Mouse (Mus musculus): ENCODE data around the gene Stil. TPM values are rescaled to one million over a fixed set of nuclear protein-coding genes. Genes with fewer than 3 reads are reported as not detected.
"Not testable (repeated sequence)": the region's sequence is repeated elsewhere in the genome, so short reads cannot be mapped to it uniquely, and the experiment has no call there.

The Stil gene
- total RNA-seq (2021), result under 1 TPM; 0.33 to 0.35 TPM

- peak; percentile 93 to 96 for DNase-seq
Observed at GRCm38 (mm10) chr4:114999773-115000428, at the start of gene Stil. Gene Stil, plus strand, starts transcription at chr4:115000159.

DNA sequence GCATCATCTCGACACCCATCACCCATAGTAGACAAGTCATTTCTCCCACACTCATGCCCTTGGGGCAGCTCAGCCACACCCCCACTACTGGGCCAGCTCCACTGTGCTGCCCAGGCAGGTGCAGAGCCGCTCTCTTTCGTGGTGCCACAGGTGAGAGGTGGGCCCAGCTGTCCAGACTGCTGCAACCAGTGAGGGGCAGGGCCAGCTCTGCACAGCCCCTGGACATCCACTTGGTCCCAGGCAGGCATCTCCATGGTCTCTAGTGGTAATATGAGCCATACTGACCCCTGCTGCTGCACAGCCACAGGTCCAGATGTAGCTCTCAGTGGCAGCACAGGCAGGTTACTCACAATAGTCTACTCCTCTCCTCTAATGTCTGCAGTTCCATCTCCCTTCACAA is 46.8 kb upstream of the Stil start:
- no peak for DNase-seq

- DNase-seq, result no peak
Observed at GRCm38 (mm10) chr4:114957403-114957802, 42.6 kb upstream of the Stil start.

DNA sequence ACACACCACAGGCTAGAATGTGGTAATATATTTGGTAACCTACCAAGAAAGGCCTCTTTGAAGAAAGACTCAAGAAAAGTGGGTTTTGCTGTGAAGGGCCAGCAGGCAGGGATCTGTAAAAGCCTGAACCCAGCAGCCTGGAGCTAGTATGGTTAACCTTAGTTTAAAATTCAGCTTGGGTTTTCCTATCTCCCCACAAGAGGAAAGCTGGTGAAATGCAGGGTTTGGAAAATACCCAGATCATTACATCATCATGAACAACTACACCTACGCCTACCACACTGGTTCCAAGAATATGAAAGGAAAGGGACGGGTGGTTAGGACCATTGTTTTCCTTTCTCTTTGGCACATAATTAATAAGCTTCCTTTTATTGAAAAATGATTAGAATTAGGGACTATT is 41.7 kb upstream of the Stil start:
- DNase-seq, result no peak

- no peak for DNase-seq
Observed at GRCm38 (mm10) chr4:114958786-114959185, 41.2 kb upstream of the Stil start.

DNA sequence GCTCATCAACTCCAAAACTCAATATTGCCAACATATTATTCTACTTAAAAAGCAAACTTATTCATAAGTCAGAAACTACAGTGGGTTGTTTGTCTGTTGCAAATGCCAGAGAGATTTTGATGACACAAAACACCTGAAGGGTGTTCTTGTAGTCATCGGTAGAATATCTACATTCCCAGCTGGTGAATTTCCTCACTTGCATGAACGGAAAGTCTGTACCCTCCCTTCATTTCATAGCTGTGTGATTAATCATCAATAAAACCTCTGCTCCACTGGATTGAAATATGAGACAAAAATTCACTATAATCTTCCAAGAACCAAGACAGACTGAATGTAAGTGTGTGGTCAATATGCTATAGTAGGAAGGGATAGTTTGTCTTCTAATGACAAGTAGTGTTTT is 40.4 kb upstream of the Stil start:
- DNase-seq, result no peak

DNA sequence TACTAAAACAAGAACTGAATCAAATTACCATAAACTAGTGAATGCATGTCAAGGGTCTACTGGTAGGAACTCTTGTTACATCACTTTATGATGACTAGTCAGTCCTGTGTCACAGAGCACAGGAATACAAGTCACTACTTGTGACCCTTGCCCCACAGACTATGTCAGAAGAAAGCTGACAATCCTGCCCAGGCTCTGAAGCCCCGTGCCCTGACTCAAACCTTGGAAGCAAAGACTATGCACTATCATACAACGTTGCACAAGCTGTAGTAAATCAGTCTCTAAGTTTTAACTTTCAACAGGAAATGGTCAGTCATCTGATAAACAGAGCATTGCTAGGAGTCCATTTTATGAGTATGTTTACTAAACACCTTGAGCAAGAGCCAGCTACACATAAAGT is 39.1 kb upstream of the Stil start:
- DNase-seq, result not testable (repeated sequence)

- no peak for DNase-seq
Observed at GRCm38 (mm10) chr4:114970736-114971135, 29.2 kb upstream of the Stil start.

GRCm38 (mm10) chr4:114973229-114973740 is 26.7 kb upstream of the Stil start:
- DNase-seq, result no peak

DNA sequence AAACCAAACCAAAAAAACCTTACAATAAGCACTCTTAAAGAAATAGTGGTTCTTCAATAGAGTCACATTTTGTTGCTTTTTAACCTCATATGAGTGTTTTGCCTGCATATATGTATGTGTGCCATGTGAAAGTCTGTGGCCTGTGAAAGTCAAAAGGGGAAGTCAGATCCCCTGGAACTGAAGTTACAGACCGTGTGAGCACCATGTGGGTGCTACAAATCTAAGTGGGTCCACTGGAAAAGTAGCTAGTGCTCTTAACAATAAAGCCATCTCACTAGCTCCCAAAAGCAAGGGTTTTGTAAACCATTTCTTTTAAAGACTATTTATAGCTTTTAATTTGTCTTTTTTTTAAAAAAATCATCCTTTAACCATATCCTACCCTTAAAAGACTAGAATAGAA is 17.3 kb upstream of the Stil start:
- DNase-seq, result no peak

DNA sequence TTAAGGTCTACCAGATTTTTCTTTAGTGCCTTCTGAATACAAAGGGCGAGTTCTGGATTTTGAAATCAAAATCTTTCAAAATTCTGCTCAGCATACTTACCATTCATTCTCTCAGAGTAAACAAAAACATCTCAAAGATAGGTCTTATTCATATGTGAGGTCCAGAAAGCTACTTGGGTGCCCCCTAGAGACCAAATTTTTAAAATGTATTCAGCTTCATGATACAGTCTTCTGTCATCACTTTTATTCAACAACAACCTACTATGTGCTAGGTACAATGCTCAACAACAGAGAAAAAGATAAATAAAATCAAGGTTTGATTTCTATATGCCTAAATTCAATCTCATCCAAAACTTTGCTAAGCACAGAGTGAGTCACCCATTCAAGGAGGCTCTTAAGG is 16.9 kb upstream of the Stil start:
- DNase-seq, result no peak

DNA sequence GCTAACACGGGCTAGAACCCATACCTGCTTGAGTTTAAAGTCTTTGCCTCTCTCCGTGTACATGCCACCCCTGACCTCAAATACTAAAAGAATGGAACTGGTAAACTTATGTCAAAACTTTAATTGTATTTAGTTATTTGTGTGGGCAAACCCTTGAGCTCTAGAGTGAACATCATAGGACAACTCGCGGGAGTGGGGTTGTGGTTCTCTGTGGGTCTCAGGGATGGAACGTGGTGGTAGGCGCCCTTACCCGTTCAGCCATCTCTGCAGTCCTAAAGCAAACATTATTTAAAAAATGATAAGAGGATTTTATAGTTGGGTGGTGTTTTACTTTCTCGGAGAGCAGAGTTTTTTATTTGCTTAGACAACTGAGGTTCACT is 13.8 kb upstream of the Stil start:
- no peak for DNase-seq

GRCm38 (mm10) chr4:114986591-114987432 is 13.1 kb upstream of the Stil start, which contains the start of gene Cmpk1:
Gene Cmpk1, minus strand, starts transcription at chr4:114987241.
- peak; percentile 78 to 79 for DNase-seq

GRCm38 (mm10) chr4:114994218-114994617 is 5.7 kb upstream of the Stil start:
- no peak for DNase-seq

DNA sequence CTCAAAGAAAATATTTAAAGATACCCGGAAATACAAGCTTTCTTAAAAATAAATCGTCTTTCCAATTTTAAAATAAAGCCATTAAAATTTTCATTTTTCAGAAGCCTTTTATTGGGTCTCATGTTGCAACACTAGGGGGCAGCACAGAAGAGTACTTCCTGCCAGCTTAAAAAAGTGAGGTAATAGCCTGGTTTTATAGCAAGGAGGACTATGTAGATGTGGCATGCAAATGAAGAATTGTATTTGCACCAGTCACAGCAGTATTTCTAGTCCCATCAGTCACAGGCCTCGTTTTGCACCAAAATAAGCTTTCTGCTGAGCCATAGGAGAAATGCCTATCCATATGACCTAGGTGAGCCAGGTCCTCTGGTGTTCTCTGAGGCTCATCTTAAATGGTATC is 2.9 kb upstream of the Stil start:
- no peak for DNase-seq

DNA sequence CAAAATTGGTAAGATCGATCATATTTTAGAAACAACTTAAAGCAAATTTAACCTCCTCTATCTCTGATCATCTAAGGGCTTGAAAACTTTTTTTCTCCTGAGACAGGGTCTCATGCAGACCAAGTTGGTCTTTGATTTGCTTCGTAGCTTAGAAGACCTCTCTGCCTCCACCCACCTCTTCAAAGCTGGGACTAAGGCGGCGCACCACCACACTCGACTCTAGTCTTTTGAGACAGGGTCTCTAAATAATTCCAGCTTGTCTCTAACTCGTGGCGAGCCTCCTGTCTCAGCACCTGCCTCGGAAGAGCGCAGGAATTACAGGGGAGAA is 550 bp upstream of the Stil start:
- no peak for DNase-seq

- DNase-seq, result no peak
Observed at GRCm38 (mm10) chr4:115000429-115000795, 453 bp downstream of the Stil start.

GRCm38 (mm10) chr4:115014276-115014675 is 14.3 kb downstream of the Stil start:
- DNase-seq, result no peak

DNA sequence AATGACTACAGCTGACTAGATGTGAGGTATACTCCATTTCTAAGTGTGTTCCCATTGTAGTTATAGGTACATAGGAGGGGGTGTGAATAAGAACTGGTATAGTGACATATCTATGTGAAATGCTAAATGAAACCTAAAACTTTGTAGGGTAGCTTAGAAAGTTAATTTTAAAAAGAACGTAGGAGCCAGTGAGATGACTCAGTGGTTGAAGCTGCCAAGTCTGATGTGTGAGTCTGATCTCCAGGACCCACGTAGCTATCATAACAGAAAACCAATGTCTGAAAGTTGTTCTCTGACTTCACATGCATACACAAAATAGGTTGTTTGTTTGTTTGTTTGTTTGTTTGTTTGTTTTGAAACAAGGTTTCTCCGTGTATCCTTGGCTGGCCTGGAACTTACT is 20.0 kb downstream of the Stil start:
- DNase-seq, result no peak

DNA sequence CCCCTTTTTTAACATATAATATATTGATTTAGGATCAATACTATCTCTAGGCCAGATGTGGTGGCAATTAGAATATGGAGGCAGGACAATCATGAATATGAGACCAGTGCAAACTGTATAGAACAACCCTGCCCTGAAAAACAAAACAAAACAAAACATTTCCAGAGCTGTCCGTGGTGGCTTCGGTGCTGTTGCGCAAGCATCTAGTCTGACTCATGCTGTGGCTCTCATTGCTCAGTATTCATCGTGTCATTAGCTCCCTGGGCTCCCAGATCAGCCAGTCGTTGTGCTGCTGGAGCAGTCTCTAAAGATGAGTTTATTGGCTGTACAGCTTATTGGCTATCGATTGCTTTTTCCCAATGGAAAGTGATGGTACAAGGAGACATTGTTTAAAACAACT is 35.1 kb downstream of the Stil start:
- no peak for DNase-seq

DNA sequence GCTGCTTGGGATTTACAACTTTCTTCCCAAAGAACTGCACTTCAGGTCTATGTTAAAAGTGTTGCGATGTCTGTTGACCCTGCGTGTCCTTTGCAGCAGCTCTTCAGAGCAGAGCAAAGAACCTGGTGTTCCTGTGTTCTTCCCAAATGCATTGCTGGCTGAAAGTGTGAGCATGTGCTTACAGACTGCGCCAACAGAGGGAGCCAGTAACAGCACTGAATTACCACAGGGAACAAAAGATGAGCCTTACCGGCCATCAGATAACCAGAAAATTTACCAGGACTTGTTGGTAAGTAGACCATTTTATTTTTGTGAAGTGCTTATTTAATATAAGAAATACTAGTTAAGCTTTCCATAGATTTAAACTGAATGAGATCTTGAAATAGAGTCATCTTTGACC is 38.3 kb downstream of the Stil start:
- peak; percentile 15 to 33 for DNase-seq

- DNase-seq, result no peak
Observed at GRCm38 (mm10) chr4:115045621-115046020, 45.7 kb downstream of the Stil start.

DNA sequence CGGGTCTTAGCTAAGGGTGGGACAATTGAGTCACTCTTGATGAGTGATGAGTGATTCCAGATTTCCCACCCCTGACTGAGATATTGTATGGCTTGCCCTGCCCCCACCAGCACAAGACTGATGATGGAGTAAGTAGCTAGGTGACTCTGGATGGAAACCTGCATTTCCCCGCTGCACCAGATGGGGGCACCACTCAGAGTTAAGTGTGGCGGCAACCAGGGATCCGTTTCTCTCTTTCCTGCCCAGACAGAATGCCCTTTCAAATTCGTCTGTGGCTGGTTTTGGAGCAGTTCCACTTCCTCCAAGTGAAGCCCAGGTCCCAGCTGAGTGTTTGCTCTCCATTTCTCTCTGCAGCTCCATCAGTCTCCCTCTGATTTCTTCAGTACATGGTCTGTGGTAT is 47.8 kb downstream of the Stil start:
- DNase-seq, result peak; percentile 10 to 32

GRCm38 (mm10) chr4:115048190-115048589 is 48.2 kb downstream of the Stil start:
- no peak for DNase-seq
